Mouse (Mus musculus): ENCODE measurements around the gene Ntn4. TPM values are rescaled to one million over a fixed set of nuclear protein-coding genes. Genes with fewer than 3 reads are reported as not detected.
"Not testable (repeated sequence)": the region's sequence is repeated elsewhere in the genome, so short reads cannot be mapped to it uniquely, and the experiment has no call there.

Gene Ntn4
- total RNA-seq, 1 experiment from 2014 or later = 1.5 TPM

DNA sequence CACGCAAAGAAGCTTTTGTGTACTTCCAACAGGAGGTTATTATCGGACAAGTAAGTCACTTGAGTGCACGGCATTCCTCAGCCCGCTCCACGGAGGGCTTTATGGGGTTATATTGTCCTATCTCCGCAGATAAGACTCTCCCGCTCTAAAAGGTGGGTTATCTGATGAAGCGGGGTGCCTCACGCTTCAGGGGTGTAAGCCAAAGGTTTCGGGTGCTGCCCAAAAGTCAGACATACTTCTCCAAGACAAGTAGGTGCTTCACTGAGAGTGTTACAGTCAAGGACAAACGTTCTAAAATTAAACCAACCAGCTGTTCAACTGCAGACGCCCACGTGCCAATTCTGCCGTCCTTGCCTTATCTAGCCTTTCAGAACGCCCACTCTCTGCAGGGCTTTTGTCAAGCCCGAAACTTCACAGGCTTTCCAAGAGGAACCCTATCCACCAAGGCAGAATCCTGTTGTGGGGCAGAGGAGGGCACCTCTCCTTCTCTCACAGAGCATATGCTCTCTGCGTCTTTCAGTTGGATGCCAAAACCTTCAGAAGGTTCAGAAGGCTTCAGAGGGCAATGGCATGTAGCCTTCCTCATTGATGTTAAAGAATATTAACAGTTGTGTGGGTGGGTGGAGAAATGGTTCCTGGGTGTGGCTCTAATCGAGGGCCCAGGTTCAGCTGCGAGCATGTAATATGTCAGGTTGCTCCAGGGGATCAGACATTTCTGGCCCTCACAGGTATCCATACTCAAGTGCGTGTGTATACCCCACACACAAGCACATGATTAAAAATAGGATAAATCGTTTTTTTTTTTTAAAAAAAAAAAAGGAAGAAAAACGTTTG lies 32.4 kb downstream of the Ntn4 start:
- ATAC-seq (replicated peaks in 1 of 2; ENCODE audit: insufficient read depth in 1 of 2, low FRiP score in 2 of 2, low TSS enrichment in 1 of 2, low read depth in 1 of 2, poor library complexity in 2 of 2, severe bottlenecking in 2 of 2) = no peak

DNA sequence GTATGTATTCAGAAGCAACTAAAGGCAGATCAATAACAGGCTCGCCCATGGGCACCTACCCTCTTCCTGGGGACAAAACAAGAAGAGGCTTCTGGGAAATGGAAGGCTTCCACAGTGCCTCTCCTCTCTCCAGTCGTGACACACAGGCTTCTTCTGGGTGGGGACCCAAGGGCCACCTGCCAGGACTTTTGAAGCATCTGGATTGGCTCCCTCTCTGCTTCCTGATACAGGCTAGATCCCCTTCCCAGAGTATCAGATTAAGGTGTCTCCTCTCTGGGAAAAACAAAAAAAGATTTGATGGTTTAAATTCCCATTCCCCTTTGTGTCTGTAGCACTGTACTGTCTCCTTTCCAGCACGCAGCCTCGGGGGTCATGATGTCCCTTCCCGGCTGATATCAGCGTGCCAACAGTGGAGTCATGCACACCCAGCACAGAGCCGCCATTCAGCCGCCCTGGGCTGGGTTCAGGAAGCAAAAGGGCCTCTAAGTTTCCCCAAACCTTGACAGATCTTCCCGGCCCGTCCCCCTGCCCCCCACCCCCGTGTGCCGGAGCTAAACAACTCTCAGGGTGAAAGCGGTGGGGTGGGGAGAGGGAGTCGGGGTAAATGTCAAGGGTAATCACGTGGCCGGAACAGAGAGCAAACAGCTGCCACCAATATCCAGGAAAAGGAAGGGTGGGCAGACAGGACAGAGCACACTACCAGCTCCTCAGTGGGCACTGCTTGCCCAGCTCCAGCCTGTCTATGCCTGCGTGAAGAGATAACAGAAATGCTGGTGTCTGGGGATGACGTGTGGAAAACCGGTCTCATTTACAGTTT lies 38.9 kb downstream of the Ntn4 start:
- peak; percentile 51 to 54 for ATAC-seq (replicated peaks in 1 of 2; ENCODE audit: insufficient read depth in 1 of 2, low FRiP score in 2 of 2, low TSS enrichment in 1 of 2, low read depth in 1 of 2, poor library complexity in 2 of 2, severe bottlenecking in 2 of 2)

DNA sequence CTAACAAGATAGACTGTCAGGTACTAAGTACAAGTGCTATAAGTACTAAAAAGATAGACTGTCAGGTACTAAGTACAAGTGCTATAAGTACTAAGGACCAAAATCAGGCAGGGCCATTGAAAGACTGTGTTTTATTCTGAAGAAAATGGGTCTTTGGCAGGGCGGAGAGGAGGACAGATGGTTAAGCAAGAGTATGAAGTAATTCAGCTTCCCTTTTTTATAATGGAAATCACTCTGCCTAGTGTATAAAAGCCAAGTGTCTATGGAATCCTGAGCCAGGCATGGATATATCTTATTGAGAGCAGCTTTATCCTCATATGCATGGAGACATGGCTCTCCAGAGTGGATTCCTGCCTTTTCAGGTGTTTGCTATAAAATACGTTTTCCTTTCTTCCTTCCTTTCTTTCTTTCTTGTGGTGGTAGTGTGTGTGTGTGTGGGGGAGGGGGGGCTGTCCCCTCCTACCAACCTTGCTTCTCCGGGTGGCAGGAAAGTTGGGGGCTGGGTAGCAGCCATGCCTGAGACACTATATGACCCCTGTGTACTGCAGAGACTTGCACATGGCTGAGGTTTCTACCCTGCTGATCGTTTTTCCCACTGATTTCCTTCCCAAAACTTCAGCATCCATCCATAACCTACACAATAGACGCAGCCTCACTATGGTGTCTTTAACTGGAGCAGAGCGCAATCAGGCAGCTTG lies 40.3 kb downstream of the Ntn4 start:
- no peak; a peak in 1 of 4 replicates for ATAC-seq (replicated peaks in 1 of 2; ENCODE audit: insufficient read depth in 1 of 2, low FRiP score in 2 of 2, low TSS enrichment in 1 of 2, low read depth in 1 of 2, poor library complexity in 2 of 2, severe bottlenecking in 2 of 2)

- ATAC-seq (replicated peaks in 1 of 2; ENCODE audit: insufficient read depth in 1 of 2, low FRiP score in 2 of 2, low TSS enrichment in 1 of 2, low read depth in 1 of 2, poor library complexity in 2 of 2, severe bottlenecking in 2 of 2) = no peak
These were observed 41.8 kb downstream of the Ntn4 start for GRCm38 (mm10) chr10:93682185-93682747.

DNA sequence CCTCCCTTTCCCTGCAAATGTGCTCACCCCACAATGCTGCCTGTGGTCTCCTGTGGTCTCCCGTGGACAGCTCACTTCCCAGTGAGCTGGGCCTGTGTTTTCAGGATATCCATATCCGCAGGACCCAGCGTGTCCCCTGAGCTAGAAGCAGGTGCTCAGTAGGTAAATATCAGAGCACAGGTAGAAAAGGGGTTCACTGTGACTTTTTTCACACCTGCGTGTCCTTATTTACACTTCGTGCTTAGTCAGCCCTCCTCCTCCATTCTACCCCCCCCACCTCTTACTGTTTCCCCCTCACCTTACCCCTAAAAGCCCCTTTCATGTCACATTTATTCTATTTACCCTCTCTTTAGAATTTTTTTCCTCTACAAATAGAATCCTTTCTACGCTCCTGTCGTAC lies 42.7 kb downstream of the Ntn4 start:
- no peak for ATAC-seq (replicated peaks in 1 of 2; ENCODE audit: insufficient read depth in 1 of 2, low FRiP score in 2 of 2, low TSS enrichment in 1 of 2, low read depth in 1 of 2, poor library complexity in 2 of 2, severe bottlenecking in 2 of 2)

DNA sequence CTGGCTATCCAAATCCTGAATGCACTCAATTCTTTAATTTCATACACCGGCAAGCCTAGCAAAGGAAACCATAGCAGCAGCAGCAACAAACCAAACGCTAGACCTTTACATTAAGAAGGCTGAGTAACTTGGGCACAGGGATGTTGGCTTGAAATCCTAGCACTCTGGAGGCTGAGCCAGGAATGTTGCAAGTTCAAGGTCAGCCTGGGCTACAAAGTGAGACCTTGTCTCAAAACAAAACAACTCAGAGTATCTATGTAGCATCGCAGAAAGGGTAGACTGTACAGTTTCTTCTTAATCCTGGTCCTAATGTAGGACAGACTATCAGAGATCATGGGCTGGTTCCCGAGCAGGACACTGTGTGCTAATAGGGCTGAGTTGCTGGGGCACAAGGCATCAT lies 43.4 kb downstream of the Ntn4 start:
- no peak for ATAC-seq (replicated peaks in 1 of 2; ENCODE audit: insufficient read depth in 1 of 2, low FRiP score in 2 of 2, low TSS enrichment in 1 of 2, low read depth in 1 of 2, poor library complexity in 2 of 2, severe bottlenecking in 2 of 2)

DNA sequence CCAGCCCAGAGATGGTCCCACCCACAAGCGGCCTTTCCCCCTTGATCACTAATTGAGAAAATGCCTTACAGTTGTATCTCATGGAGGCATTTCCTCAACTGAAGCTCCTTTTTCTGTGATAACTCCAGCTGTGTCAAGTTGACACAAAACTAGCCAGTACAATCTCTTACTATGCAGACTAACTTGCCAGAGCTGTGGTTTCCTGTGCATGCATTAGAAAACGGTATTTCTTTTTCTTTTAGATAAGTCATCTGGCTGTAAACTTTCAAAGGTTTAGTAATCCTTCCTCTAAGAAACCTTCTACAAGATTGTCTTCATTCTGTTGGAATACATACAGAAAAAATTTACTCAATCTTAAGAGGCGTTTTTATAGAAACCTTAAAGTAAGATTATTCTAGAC lies 44.9 kb downstream of the Ntn4 start:
- not testable (repeated sequence) for ATAC-seq (replicated peaks in 1 of 2; ENCODE audit: insufficient read depth in 1 of 2, low FRiP score in 2 of 2, low TSS enrichment in 1 of 2, low read depth in 1 of 2, poor library complexity in 2 of 2, severe bottlenecking in 2 of 2)

DNA sequence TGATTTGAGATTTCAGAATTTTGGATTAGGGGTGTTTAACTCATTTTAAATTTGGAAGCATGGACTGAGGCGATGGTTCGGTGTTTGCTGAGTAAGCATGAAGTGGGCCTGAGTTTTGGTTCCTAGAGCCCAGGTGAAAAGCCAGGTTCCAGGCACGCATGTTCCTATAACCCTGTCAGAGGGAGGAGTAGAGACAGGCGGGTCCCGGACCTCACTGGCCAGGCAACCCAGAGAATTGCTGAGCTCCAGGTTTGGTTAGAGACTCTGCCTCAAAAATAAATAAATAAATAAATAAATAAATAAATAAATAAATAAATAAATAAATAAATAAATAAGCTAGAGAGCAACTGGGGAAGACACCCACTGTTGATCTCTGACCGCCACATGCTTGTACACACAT lies 46.1 kb downstream of the Ntn4 start:
- ATAC-seq (replicated peaks in 1 of 2; ENCODE audit: insufficient read depth in 1 of 2, low FRiP score in 2 of 2, low TSS enrichment in 1 of 2, low read depth in 1 of 2, poor library complexity in 2 of 2, severe bottlenecking in 2 of 2) = no peak

DNA sequence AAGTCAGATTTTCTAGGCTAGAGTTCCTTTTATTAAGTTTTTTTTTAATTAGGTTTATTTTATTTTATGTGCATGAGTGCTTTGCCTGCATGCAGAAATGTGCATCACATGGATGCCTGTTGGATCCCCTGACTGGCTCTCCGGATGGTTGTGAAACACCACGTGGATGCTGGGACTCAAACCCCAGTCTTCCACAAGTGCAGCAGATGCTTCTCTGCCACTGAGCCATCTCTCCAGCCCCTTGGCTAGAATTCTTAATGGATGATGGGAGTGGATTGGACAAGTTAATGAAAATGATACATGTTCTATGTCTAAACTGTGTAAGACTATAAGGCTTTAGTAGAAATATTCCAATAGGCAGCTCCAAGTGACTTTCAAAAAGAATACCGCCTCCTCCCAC lies 47.3 kb downstream of the Ntn4 start:
- no peak for ATAC-seq (replicated peaks in 1 of 2; ENCODE audit: insufficient read depth in 1 of 2, low FRiP score in 2 of 2, low TSS enrichment in 1 of 2, low read depth in 1 of 2, poor library complexity in 2 of 2, severe bottlenecking in 2 of 2)

DNA sequence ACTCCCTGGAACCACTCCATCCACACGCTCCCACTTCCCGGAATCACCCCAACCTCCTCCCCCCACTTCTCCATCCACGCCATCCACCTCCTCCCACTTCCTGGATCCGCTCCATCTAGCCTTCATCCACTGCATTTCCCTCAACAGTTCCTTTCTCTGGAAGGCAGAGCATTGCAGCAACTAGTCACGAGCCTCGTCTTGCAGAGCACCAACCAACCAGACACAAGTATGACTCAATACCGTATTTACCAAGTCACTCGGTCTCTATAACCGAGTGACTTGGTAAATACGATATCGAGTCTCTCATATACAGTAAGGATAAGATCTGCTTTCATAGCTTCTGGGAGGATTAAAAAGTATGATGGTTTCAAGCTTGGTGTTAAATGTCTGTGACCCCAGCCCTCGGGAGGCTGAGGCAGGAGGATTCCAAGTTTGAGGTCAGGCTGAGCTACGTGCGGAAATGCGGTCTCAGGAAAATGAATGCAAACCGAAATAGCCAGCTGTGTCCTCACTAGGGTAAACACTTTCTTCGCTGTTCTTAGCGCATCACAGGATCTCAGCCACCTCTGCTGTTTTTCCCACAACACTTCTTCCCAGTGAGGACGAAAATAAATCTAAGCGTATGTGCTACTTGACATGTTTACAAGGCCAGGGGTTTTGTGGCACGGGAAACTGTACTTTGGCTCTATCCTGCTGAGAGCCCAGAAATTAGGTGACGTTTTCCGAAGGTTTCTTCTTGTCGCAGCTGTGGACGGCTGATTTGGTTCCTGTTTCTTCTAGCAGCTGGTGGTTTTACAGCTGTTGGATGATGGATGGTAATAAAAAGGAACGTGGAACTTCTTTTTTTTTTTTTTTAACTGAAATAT lies 48.1 kb downstream of the Ntn4 start:
- peak; percentile 86 to 89 for ATAC-seq (replicated peaks in 1 of 2; ENCODE audit: insufficient read depth in 1 of 2, low FRiP score in 2 of 2, low TSS enrichment in 1 of 2, low read depth in 1 of 2, poor library complexity in 2 of 2, severe bottlenecking in 2 of 2)

DNA sequence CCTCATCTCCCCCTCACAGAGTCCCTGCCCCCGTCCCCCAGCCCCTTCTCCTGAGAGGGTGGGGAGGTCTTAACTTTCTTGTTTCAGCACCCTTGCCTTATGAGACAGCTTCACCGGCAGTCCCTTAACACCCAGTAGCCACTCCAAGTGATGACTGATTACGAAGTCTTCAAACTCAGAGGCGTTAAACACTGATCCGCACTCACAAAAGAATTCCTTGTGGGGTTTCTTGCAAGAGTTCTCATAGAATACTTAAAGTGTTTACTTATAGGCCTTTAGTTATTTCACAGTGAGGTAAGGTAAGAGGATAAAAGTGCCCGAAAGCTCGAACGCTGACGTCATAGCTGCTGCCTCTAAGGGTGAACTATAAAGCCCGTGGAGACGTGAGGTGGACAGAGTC lies 50.9 kb downstream of the Ntn4 start:
- ATAC-seq (replicated peaks in 1 of 2; ENCODE audit: insufficient read depth in 1 of 2, low FRiP score in 2 of 2, low TSS enrichment in 1 of 2, low read depth in 1 of 2, poor library complexity in 2 of 2, severe bottlenecking in 2 of 2) = no peak

DNA sequence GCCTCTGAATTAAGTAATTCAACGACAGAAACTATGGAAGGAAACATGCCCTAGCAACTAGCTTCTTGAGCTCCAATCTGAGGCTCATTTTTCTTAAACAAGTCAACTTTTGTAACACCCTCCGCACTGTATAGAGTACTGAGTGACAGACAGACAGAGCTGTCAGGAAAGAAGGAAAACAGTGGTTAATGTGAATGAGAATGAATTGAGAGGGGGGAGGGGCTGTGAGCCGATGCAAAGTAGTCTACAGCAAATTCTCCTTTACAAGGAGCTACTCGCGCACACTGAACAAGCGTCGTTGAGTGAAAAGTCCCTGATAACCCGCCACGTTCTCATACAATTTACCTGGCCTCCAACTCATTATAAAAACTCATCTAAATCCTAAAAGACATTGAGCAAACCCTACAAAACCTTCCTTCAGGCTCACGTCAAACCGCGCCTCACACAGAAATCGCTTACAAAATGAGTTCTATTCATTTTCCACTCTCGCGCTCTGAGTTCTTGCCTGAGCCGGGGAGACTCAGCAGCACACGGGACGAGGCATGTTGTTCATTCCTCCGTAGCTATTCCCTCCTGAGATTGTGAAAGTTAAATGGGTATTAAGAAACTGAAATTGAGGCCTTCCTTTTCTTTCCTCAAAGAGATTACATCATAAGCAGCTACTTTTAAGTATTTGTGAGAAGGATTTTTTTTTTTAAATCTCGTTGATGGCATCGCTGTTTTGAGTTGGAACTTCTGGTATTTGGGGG lies 54.7 kb downstream of the Ntn4 start:
- no peak for ATAC-seq (replicated peaks in 1 of 2; ENCODE audit: insufficient read depth in 1 of 2, low FRiP score in 2 of 2, low TSS enrichment in 1 of 2, low read depth in 1 of 2, poor library complexity in 2 of 2, severe bottlenecking in 2 of 2)

DNA sequence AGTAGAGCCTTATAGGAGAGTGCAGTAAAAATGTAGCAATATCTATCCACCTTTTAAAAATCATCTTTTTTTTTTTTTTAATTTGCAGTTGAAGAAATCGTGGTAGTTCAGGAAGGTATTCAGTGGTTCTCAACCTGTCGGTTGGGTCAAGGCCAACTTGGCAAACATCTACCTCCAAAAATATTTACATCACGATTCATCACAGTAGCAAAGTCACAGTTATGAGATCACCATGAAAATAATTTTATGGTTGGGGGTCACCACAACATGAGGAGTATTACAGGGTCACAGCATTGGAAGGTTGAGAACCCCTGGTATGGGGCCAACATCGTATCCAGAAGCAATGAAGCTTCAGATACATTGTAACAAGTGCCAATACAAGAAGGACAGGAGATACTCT lies 55.5 kb downstream of the Ntn4 start:
- no peak for ATAC-seq (replicated peaks in 1 of 2; ENCODE audit: insufficient read depth in 1 of 2, low FRiP score in 2 of 2, low TSS enrichment in 1 of 2, low read depth in 1 of 2, poor library complexity in 2 of 2, severe bottlenecking in 2 of 2)

DNA sequence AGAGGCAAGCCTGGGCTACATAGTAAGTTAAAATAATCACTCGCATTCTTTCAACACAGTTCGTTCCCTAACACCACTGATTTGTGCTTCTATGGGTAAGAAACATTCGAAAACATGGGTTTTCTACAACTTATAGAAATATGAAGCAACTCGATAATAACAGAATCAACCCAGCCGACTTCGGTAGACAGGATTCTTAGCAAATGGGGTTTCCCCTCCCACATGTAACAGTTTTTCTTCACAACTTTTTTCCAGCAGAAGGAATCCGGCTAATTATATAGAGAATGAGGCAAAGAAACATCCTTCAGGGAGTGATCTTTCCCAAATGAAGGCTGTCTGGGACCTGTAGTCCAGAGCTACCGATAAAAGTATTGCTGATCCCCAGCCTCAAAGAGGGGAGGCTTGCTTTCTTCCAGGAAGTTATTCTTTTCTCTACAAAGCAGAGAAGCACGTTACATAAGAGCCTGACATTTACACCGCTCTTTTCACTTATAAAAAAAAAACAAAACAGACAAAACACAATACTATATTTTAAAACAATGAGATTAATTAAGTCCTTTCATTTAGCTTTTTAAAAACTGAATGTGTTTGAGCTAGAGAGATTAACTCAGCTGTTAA lies 57.5 kb downstream of the Ntn4 start:
- ATAC-seq (replicated peaks in 1 of 2; ENCODE audit: insufficient read depth in 1 of 2, low FRiP score in 2 of 2, low TSS enrichment in 1 of 2, low read depth in 1 of 2, poor library complexity in 2 of 2, severe bottlenecking in 2 of 2) = no peak

DNA sequence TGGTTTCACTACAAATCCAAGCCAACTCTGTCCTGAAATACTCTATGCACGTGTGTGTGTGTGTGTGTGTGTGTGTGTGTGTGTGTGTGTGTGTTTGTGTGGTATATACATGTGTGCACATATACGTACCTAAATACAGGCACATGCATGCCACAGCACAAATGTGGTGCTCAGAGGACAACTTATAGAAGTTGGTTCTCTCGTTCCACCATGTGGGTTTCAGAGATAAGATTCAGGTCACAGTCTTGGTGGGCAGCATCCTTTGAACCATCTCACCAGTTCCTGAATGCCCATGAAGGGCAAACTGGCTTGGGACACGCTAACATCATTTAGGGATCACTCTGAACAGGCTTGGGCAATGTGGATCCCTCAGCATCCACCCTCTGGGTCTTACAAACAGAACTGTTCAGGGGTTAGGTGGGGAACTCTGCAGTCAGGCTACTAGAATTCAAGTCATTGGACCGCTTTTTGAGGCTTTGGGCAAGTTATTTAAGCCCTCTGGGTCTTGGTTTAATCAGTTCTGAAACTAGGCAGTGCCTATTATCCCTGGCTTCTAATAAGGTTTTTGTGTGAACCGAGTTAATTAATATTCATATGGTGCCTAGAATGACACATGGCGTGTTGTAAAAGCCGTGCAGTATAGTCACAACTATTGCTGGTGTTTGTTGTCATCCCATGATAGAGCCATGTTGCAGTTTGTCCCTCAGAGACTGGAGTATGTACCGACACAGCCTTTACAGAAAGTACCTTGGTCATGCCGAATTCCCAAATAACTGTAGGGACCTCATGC lies 59.4 kb downstream of the Ntn4 start:
- no peak for ATAC-seq (replicated peaks in 1 of 2; ENCODE audit: insufficient read depth in 1 of 2, low FRiP score in 2 of 2, low TSS enrichment in 1 of 2, low read depth in 1 of 2, poor library complexity in 2 of 2, severe bottlenecking in 2 of 2)

Data from hematopoietic stem cell, adult 5-6 weeks (primary cell).